Mouse (Mus musculus) granulocyte monocyte progenitor cell, adult 5-6 weeks (primary cell): ENCODE measurements around the gene Thtpa. TPM values are rescaled to one million over a fixed set of nuclear protein-coding genes. Genes with fewer than 3 reads are reported as not detected.

Experiments
- ATAC-seq: replicated peaks from 2 replicates; pipeline ENCODE4 v1.8.0; 2016; ENCODE audit warnings: mild to moderate bottlenecking, moderate TSS enrichment, inconsistent platforms; ENCODE audit not compliant: poor library complexity, severe bottlenecking
- total RNA-seq, 2 experiments: library from RNA; stranded (forward) in 1 of 2; stranded (reverse) in 1 of 2; fragments of 200-712, 200-1000 nt in 1 of 2; fragments of >200 nt in 1 of 2; fragmentation: Nextera tagmentation in 1 of 2; gene quantifications; 2 replicates each; pipeline ENCODE4 v1.2.3; 2014 to 2017

Thtpa gene
- total RNA-seq (2014; fragmentation: Nextera tagmentation) (11.9 and 16.2 TPM in 2 replicates), total RNA-seq (2017) (10.0 and 13.0 TPM in 2 replicates)

- peak; percentile 51 for ATAC-seq
Measured at GRCm38 (mm10) chr14:55094704-55095231, at the start of gene Thtpa. Gene Thtpa, plus strand, starts transcription at chr14:55094784.

- no peak for ATAC-seq
Measured at GRCm38 (mm10) chr14:55047971-55048531, 46.5 kb upstream of the Thtpa start.

- no peak for ATAC-seq
Measured at GRCm38 (mm10) chr14:55052496-55052895, 42.1 kb upstream of the Thtpa start.

- ATAC-seq, result no peak
Measured at GRCm38 (mm10) chr14:55053050-55053449, 41.5 kb upstream of the Thtpa start.

GRCm38 (mm10) chr14:55053708-55054190, 40.8 kb upstream of the Thtpa start:
- no peak for ATAC-seq

GRCm38 (mm10) chr14:55054191-55054749, 40.3 kb upstream of the Thtpa start:
- peak; percentile 63 for ATAC-seq

- ATAC-seq, result peak; percentile 93
Measured at GRCm38 (mm10) chr14:55055167-55055834, 39.3 kb upstream of the Thtpa start.

- no peak for ATAC-seq
Measured at GRCm38 (mm10) chr14:55059009-55059408, 35.6 kb upstream of the Thtpa start.

- no peak for ATAC-seq
Measured at GRCm38 (mm10) chr14:55059931-55060330, 34.7 kb upstream of the Thtpa start.

GRCm38 (mm10) chr14:55061845-55062244, 32.7 kb upstream of the Thtpa start:
- ATAC-seq, result no peak

GRCm38 (mm10) chr14:55062626-55063025, 32.0 kb upstream of the Thtpa start:
- ATAC-seq, result peak; percentile 91

GRCm38 (mm10) chr14:55063117-55063516, 31.5 kb upstream of the Thtpa start:
- ATAC-seq, result no peak

- no peak for ATAC-seq
Measured at GRCm38 (mm10) chr14:55063581-55064381, 30.8 kb upstream of the Thtpa start.

- no peak; the same call in 1 of the 2 replicates for ATAC-seq
Measured at GRCm38 (mm10) chr14:55064481-55065370, 29.9 kb upstream of the Thtpa start.

- ATAC-seq, result no peak
Measured at GRCm38 (mm10) chr14:55065391-55065790, 29.2 kb upstream of the Thtpa start.

GRCm38 (mm10) chr14:55066042-55066441, 28.5 kb upstream of the Thtpa start:
- ATAC-seq, result no peak

GRCm38 (mm10) chr14:55071756-55072155, 22.8 kb upstream of the Thtpa start:
- ATAC-seq, result no peak

- no peak for ATAC-seq
Measured at GRCm38 (mm10) chr14:55074416-55074815, 20.2 kb upstream of the Thtpa start.

- ATAC-seq, result no peak
Measured at GRCm38 (mm10) chr14:55076224-55076623, 18.4 kb upstream of the Thtpa start.
